Mouse (Mus musculus): ENCODE results near the gene Crlf3. TPM values are rescaled to one million over a fixed set of nuclear protein-coding genes. Genes with fewer than 3 reads are reported as not detected.
"Not testable (repeated sequence)": the region's sequence is repeated elsewhere in the genome, so short reads cannot be mapped to it uniquely, and the experiment has no call there.

Crlf3 gene
- total RNA-seq, 2 experiments from 2014 or later: 16.6 to 26.5 TPM

DNA sequence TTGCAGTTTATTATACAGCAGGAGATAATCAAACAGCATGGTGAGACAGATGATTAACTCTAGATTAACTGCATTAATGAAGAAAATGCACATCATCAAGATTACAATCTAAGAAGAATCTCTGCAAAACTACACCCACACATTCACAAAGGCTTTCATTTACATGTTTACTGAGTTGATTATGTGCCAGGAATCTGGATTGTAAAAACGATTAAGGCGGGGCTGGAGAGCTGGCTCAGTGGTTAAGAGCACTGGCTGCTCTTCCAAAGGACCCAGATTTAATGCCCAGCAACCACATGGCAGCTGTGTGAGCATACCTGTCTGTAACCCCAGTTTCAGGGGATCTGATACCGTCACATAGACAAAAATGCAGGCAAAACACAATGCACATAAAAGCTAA, 11.0 kb downstream of the Crlf3 start:
- intact Hi-C loops (cut with DNase I): no loop called here
- no peak for DNase-seq

- intact Hi-C loops (cut with DNase I): no loop called here
- DNase-seq: no peak
Observed at GRCm38 (mm10) chr11:80067558-80067957, 13.2 kb downstream of the Crlf3 start.

DNA sequence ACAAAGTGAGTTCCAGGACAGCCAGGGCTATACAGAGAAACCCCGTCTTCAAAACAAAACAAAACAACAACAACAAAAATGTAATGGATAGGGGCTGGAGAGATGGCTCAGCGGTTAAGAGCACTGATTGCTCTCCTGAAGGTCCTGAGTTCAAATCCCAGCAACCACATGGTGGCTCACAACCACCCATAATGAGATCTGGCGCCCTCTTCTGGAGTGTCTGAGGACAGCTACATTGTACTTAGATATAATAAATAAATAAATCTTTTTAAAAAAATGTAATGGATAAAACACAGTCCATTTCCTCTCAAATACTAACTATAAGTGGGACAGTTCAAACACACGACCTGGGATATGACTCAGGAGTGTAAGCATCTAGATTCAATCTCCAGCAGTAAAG, 14.4 kb downstream of the Crlf3 start:
- intact Hi-C loops (cut with DNase I); DNase-seq: not testable (repeated sequence)

DNA sequence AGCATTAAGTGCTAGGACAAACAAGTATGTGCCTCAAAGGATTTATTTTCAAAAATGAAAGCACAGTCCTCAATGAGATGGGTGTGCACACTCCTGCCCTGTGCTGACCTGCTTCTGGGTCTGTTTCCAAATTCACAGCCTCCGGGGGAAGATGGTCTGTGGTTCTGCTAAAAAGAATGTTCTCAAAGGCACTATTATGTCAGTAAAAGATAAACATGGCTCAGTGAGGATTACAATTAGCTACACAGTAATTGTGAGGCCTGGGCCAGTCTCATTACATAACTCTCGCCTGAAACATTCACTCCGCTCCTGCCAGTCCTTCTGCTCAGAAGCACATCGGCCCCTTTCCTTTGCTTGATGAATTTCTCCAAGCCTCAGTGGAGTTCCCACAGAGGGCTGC, 18.6 kb downstream of the Crlf3 start:
- peak in 1 of 2 experiments; percentile 19 for DNase-seq
- intact Hi-C loops (cut with DNase I): no loop called here

- peak; percentile 48 to 57 for DNase-seq
- intact Hi-C loops (cut with DNase I): no loop called here
Observed at GRCm38 (mm10) chr11:80056141-80056540, 24.6 kb downstream of the Crlf3 start.

DNA sequence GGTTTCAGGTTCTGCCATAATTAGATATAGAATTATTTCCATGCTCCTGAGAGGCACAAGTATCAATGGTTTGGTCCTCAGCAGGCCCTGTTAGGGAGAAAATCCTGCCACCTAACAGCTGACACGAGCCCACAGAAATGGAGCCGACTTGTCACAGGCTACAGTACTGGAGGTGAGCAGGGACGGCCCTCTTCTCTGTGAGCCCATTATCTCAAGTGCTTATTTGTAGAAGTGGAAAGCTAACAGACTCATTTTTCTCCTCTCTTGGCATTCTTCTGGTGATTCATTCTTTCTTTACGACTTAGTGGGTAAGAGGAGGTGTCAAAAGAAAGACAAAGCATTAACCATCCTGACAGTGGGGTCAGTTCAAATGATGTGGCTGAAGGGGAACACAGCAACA, 26.1 kb downstream of the Crlf3 start:
- intact Hi-C loops (cut with DNase I): no loop called here
- no peak for DNase-seq

- no peak for DNase-seq
- intact Hi-C loops (cut with DNase I): no loop called here
Observed at GRCm38 (mm10) chr11:80053171-80053570, 27.6 kb downstream of the Crlf3 start.

GRCm38 (mm10) chr11:80052456-80052855, 28.3 kb downstream of the Crlf3 start:
- DNase-seq: no peak
- intact Hi-C loops (cut with DNase I): no loop called here

GRCm38 (mm10) chr11:80050088-80050487, 30.7 kb downstream of the Crlf3 start:
- intact Hi-C loops (cut with DNase I): no loop called here
- peak; percentile 60 to 64 for DNase-seq

DNA sequence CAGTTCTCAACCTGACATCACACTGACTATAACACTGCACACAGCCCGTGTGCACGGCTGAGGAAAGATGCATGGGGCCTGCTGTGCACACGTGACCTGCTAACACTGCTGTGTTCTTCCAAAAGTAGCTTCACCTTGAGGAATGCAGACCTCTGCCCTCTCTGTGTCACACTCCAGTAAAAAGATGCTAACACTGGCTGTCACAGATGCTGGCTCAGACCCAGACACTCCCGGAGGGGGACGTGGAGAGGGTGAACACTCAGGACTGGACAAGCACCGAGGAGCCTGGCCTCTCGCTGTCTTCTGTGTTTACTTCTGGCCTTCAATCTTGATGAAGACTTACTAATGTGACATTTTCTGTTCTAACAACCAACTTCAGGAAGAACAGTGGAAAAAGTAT, 33.9 kb downstream of the Crlf3 start:
- peak in 1 of 2 experiments; percentile 24 for DNase-seq
- intact Hi-C loops (cut with DNase I): no loop called here

DNA sequence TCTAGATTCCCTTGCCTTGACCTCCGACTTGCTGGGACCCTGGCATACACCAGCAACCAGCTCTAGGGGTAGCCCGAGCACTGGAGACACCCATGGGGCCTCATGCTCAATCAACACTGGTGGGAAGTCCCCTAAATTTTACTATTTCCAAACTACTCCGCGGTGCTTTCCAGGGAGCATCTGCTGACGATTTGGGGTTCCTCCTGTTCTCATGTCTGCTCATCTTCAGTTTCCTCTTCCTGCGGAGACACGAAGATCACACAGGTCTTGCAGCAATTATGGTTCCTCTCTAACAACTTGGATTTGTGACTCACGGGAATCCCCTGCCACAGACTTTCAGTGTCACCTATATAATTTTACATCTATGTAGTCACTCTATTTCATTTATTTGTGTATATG, 37.4 kb downstream of the Crlf3 start:
- no peak for DNase-seq
- intact Hi-C loops (cut with DNase I): no loop called here

DNA sequence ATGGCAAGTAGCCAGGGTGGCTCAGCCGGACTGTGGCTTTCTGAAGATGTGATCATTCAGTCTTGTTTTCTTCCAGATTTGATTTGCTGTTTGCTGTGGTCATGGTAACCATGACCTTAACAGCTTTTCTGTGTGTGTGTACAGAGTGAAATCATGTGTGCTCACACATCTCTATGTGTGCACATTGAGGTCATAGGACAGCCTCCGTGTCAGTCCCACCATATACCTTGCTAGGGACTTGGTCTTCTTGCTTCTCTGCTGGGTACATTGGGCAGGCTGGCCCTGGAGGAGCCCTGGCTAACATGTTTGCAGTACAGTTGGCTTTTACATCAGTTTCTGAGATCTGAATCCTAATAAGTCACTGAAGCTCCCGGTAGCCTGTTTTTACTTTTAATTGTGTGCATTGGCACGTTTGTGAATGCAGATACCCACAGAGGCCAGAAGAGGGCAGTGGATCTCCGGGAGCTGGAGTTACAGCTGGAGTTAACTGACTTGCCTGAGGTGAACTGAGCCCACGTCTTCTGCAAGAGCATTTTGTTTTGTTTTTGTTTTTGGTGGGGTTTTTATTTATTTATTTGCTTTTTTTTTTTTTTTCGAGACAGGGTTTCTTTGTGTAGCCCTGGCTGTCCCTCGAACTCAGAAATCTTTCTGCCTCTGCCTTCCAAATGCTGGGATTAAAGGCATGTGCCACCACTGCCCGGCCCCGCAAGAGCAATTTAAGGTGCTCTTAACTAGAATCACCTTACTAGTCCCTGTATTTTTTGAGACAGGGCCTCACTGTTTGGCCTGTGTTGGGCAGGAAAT, 38.0 kb downstream of the Crlf3 start:
- DNase-seq: peak; percentile 60 to 77
- intact Hi-C loops (cut with DNase I): no loop called here

- DNase-seq: no peak
- intact Hi-C loops (cut with DNase I): no loop called here
Observed at GRCm38 (mm10) chr11:80037495-80037894, 43.3 kb downstream of the Crlf3 start.

GRCm38 (mm10) chr11:80021306-80021705, 59.5 kb downstream of the Crlf3 start:
- intact Hi-C loops (cut with DNase I): no loop called here
- no peak for DNase-seq

DNA sequence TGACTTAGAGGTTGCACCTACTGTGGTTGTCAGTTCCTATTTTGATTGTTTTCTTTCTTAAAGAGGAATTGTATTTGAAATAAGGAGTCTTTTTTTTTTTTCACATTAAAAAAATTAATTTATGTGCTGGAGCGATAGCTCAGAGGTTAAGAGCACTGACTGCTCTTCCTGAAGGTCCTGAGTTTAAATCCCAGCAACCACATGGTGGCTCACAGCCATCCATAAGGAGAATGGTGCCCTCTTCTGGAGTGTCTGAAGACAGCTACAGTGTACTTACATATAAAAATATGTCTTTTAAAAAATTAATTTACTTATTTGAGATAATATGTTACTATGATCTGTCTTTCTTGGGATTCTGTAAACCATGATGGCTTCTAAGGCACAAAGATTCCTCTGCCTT, 61.0 kb downstream of the Crlf3 start:
- intact Hi-C loops (cut with DNase I): no loop called here

DNA sequence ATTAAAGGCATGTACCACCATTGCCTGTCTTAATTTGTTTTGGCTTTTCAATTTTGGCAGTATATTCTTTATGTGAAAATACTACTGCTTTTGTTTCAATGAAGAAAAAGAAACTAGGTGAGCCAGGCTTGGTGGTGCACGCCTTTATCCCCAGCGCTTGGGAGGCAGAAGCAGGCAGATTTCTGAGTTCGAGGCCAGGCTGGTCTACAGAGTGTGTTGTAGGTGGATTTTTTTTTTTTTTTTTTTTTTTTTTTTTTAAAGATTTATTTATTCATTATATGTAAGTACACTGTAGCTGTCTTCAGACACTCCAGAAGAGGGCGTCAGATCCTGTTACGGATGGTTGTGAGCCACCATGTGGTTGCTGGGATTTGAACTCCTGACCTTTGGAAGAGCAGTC, 64.3 kb downstream of the Crlf3 start:
- DNase-seq; intact Hi-C loops (cut with DNase I): not testable (repeated sequence)

More for the DNA sequence above, 61.0 kb downstream of the Crlf3 start:
- DNase-seq: no peak

Other genes with a start within 250 kb of the Crlf3 start
- gene Utp6, start 118.6 kb downstream of the Crlf3 start, total RNA-seq (2021): 10 to 100 TPM; 23.4 to 27.9 TPM
- gene Suz12, start 87.9 kb downstream of the Crlf3 start, total RNA-seq (2021): 10 to 100 TPM; 37.5 to 39.4 TPM
- gene Atad5, start 8.4 kb upstream of the Crlf3 start, total RNA-seq (2021): 1 to 10 TPM; 2.8 to 4.1 TPM
- gene Tefm, start 61.2 kb upstream of the Crlf3 start, total RNA-seq (2021): 10 to 100 TPM; 22.6 to 23.7 TPM
- 10 to 100 TPM in 1 of 2 experiments, 1 to 10 TPM in 1; 8.8 to 18.4 TPM for gene Adap2, start 73.1 kb upstream of the Crlf3 start, total RNA-seq (2021)
- gene Rnf135, start 102.9 kb upstream of the Crlf3 start, total RNA-seq (2021): 10 to 100 TPM in 1 of 2 experiments, 1 to 10 TPM in 1; 7.7 to 10.4 TPM
- gene Rhot1, start 128.0 kb upstream of the Crlf3 start, total RNA-seq (2021): 10 to 100 TPM; 67.4 to 72.5 TPM
- gene Rhbdl3, start 219.9 kb upstream of the Crlf3 start, total RNA-seq (2021): 1 to 10 TPM; 2.3 to 2.5 TPM